Mouse (Mus musculus) liver, embryonic 14.5 days (tissue): ENCODE measurements around the gene Itih5.

Experiments
- CTCF ChIP-seq: IDR thresholded peaks from 2 replicates; pipeline ENCODE4 v1.5.1; 2016; ENCODE audit warnings: antibody characterized with exemption, low read depth, control low read depth
- EP300 ChIP-seq: IDR thresholded peaks from 2 replicates; pipeline ENCODE4 v1.6.1; 2016; ENCODE audit warnings: antibody characterized with exemption, low read depth

GRCm38 (mm10) chr2:10301997-10302396 lies 148.6 kb downstream of the Itih5 start:
- TF ChIP-seq CTCF: no peak
- no peak for TF ChIP-seq EP300
